Comparison of ENCODE assay signal across 14 mouse cellular contexts in genomic region chr12:70554586-70554985, GRCm38 (mm10).
"Had no signal": no experiment of that assay in that cellular context is flagged by ENCODE, and none has a peak within 500 bp of the region (broad histone marks: within the 10 kb centered on the region; RNA-seq: fewer than 3 reads in every experiment).

No protein-coding gene starts in this region.

- H3K27ac ChIP-seq: limb, embryonic 13.5 days; liver, embryonic 15.5 days; midbrain, embryonic 10.5 days; neural tube, embryonic 12.5 days had no signal

- H3K4me1 ChIP-seq: liver, embryonic 15.5 days; neural tube, embryonic 12.5 days had no signal

- DNase-seq: kidney, adult 2 months; kidney, postnatal 36 days; left cerebral cortex, postnatal 4 days; lung, adult 2 months; lung, postnatal 36 days; midbrain, embryonic 14.5 days; retina, postnatal 1 day; right cerebral cortex, postnatal 4 days; thymus, adult 18-20 months; thymus, postnatal 14 days had no signal

- H3K36me3 ChIP-seq: limb, embryonic 13.5 days; liver, embryonic 15.5 days; midbrain, embryonic 10.5 days; neural tube, embryonic 12.5 days had no signal

- H3K27me3 ChIP-seq: limb, embryonic 13.5 days; liver, embryonic 15.5 days; neural tube, embryonic 12.5 days had no signal

- H3K4me3 ChIP-seq: limb, embryonic 13.5 days; liver, embryonic 15.5 days; midbrain, embryonic 10.5 days; neural tube, embryonic 12.5 days had no signal
